Mouse (Mus musculus): ENCODE data around the gene Dpp8. TPM values are rescaled to one million over a fixed set of nuclear protein-coding genes. Genes with fewer than 3 reads are reported as not detected.

Gene Dpp8
- polyA plus RNA-seq (2017; shearing (Covaris generic)), result 49.8 TPM

DNA sequence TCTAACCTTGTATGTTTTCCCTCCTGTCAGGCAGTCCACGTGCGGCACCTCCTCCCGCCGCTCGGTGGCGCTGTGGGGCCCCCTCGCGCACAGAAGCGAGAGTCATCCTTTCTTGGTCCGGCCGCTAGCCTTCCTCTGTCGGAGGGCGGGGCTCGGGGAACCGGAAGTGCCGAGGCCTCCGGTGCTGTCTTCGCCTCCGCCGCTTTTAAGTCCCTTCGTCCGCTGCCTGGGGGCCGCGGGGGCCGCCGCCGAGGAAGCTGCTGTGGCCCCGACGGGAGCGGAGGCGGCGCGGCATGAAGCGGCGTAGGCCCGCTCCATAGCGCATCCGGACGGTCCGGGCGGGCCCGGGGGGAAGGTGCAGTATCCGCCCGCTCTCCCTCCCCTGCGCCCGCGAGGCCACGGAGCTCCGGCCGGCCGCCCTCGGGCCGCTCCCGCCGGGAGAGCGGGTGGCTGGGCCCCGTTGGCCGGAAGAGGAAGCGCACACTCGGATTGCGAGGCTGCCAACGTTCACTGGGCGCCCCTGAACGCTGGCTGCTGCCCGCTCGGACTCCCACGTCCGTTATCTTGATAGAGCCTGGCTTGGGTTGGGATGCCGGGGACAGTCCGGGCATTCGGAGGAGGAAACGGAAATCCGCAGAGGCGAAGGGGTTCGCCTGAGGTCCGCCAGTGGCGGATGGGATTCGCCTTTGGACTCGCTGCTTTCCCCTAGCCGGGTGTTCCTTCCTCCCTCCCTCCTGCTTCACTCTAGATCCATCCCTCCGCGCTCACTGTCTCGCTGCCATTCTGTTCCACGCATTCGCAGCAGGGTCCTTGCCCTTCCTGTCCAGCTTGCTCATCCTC lies at the start of gene Dpp8:
Gene Dpp8, plus strand, starts transcription at position 146 of the 840 bp plus-strand sequence.

DNA sequence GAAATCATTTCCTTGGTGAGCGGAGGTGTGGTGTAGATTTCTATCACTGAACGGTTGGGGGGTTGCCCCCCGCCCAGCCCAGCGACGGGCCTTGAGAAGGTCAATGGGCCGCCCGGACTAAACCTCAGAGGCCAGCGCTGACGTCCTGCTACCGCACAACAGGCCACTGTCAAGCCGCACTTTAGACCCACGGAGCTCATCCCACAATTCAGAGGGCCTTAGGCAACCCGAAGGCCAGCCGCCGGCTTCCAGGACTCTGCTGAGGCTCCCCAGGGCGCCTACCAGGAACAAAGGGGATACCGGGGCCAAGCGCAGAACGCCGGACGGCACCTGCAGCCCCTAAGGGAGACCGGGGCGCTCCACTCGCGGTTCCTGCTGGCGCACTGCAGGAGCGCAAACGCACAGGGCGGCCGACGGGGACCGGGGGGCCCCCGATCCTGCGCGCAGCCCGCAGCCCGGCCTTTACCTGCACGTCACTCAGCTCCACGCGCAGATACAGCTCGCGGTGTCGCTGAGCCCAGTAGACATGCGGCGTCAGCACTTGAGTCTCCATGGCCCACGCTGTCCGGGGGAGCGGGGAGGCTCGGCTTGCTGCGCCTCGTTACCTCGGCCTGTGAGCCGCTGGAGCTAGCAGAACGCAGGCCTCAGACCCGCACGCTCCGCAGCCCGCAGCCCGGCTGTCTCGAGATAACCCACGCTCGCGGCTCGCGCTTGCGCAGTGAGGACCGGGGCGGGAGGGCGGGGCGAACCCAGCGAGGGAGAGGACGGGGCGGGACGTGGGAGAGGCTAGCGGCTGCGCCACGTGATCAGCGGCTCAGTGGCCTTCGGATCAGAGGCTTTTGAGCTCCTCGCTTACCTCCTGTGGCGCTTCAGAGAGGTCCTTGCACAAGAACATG lies 11.0 kb upstream of the Dpp8 start, which contains the start of gene Hacd3:
Gene Hacd3, minus strand, starts transcription at position 703 of the 896 bp plus-strand sequence.

DNA sequence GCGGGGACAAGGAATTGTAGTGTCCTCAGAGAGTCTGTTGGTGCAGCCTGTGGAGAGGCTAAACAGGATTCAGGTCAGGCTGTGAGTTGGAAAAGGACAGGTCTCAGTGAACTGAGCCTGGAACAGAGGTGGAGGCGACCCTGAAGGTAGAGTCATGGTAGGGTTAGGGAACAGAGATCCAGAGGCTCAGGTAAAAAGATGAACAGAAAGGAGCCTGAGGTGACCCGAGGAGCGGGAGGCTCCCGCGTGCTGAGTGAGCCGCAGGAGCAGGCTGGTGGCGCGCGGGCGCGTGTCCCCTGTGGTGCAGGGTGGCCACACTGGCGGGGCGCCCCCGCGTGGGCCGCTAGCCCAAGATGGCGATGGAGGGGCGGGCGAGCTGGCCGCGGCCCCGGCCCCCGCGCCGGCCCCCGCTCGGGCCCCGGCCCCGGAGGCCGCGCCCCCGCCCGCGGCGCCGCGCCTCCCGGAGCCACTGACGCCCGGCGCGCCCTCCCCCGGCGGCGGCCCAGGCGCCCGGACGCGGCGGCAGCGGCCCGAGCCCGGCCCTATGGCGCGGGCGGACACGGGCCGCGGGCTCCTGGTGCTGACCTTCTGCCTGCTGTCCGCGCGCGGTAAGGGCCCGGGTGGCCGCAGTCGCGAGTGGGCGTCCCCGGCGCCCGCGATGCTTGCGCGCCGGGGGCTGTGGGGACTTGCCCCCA lies 68.9 kb downstream of the Dpp8 start, which contains the start of gene Igdcc4:
Gene Igdcc4, plus strand, starts transcription at position 496 of the 695 bp plus-strand sequence.

Other genes with a start within 250 kb of the Dpp8 start
- 345 TPM for gene Dennd4a, start 221.1 kb upstream of the Dpp8 start, polyA plus RNA-seq (2017; shearing (Covaris generic))
- 0.43 TPM for gene Slc24a1, start 80.8 kb upstream of the Dpp8 start, polyA plus RNA-seq (2017; shearing (Covaris generic))
- gene Ints14, start 71.5 kb upstream of the Dpp8 start, polyA plus RNA-seq (2017; shearing (Covaris generic)), result 31.2 TPM
- gene Hacd3, start 10.7 kb upstream of the Dpp8 start, polyA plus RNA-seq (2017; shearing (Covaris generic)), result 108 TPM
- gene Igdcc4, start 69.1 kb downstream of the Dpp8 start, polyA plus RNA-seq (2017; shearing (Covaris generic)), result 0.44 TPM
- not detected for gene Igdcc3, start 108.8 kb downstream of the Dpp8 start, polyA plus RNA-seq (2017; shearing (Covaris generic))
- 13.0 TPM for gene Parp16, start 162.9 kb downstream of the Dpp8 start, polyA plus RNA-seq (2017; shearing (Covaris generic))
- 0.15 TPM for gene Cilp, start 232.8 kb downstream of the Dpp8 start, polyA plus RNA-seq (2017; shearing (Covaris generic))

All from effector memory CD4-positive, alpha-beta T cell, adult 7 months (primary cell).